Mouse (Mus musculus) stomach, embryonic 16.5 days (tissue): Measurements from ENCODE around the gene Abhd12. TPM values are rescaled to one million over a fixed set of nuclear protein-coding genes. Genes with fewer than 3 reads are reported as not detected.
"Not testable (repeated sequence)": the region's sequence is repeated elsewhere in the genome, so short reads cannot be mapped to it uniquely, and the experiment has no call there.

Experiments used
- ATAC-seq: fragments of 200-750 bp; cut with Nextera tagmentation; 2 replicates; pipeline ENCODE4 v1.8.0; 2017; ENCODE audit warnings: moderate number of reproducible peaks, moderate TSS enrichment; ENCODE audit not compliant: insufficient read depth, low FRiP score
- H3K27ac ChIP-seq: fragments of 300-500 bp; sonication (generic); 2 replicates; pipeline ENCODE4 v1.5.1; 2014; ENCODE audit warnings: low read length
- H3K27me3 ChIP-seq: fragments of 300-500 bp; sonication (generic); 2 replicates; pipeline ENCODE4 v1.6.1; 2014; ENCODE audit warnings: low read length, control low read depth, mixed read lengths; ENCODE audit not compliant: control insufficient read depth, insufficient read depth
- H3K36me3 ChIP-seq: fragments of 300-500 bp; sonication (generic); 2 replicates; pipeline ENCODE4 v1.6.1; 2014; ENCODE audit warnings: low read length; ENCODE audit not compliant: control insufficient read depth, insufficient read depth
- H3K4me1 ChIP-seq: fragments of 300-500 bp; sonication (generic); 2 replicates; pipeline ENCODE4 v1.6.1; 2014; ENCODE audit warnings: low read length, control low read depth, mixed read lengths; ENCODE audit not compliant: control insufficient read depth, insufficient read depth
- H3K4me2 ChIP-seq: fragments of 300-500 bp; sonication (generic); 2 replicates; pipeline ENCODE4 v1.6.1; 2014; ENCODE audit warnings: low read depth, low read length, mixed read lengths
- H3K4me3 ChIP-seq: fragments of 300-500 bp; sonication (generic); replicated peaks from 2 replicates; pipeline ENCODE4 v1.5.1; 2014; ENCODE audit warnings: mild to moderate bottlenecking, low read length
- H3K9ac ChIP-seq: fragments of 300-500 bp; sonication (generic); 2 replicates; pipeline ENCODE4 v1.6.1; 2014; ENCODE audit warnings: low read length
- H3K9me3 ChIP-seq: fragments of 300-500 bp; sonication (generic); replicated peaks from 2 replicates; pipeline ENCODE4 v1.6.1; 2016; ENCODE audit warnings: low read length, control low read depth; ENCODE audit not compliant: control insufficient read depth
- WGBS: fragments of 180-500 bp; shearing (Covaris S2); extraction: QIAGEN DNeasy Blood & Tissue Kit; methylation state at CpG from one replicate; pipeline ENCODE4 v1.1.7; 2014; 5-methylcytosine and 5-hydroxymethylcytosine counted together
- polyA plus RNA-seq: library from polyadenylated mRNA; unstranded; fragments of >200 nt; fragmentation: Nextera tagmentation; extraction: Ambion mirVana; gene quantifications from 2 replicates; pipeline ENCODE4 v1.2.1, GENCODE M21; 2015

Gene Abhd12
- polyA plus RNA-seq, 1 experiment from 2014 or later, result 57.8 TPM

GRCm38 (mm10) chr2:150918720-150919119 is 14.2 kb upstream of the Abhd12 start:
- Histone ChIP-seq H3K36me3 (0 out of 2 replicates have a peak, but pooled peaks cover 4% of the 10 kb centered on the region), H3K4me2 (no peak overlapping the region), H3K27ac (no peak overlapping the region), H3K4me3 (no peak overlapping the region), H3K9ac (no peak overlapping the region), H3K9me3 (no peaks in the 10 kb centered on the region), H3K27me3 (no peaks in the 10 kb centered on the region), H3K4me1 (no peaks in the 10 kb centered on the region)
- no peak for ATAC-seq
- 86% methylated on average over 3 of the region's 3 CpGs for WGBS

GRCm38 (mm10) chr2:150915786-150916185 is 11.2 kb upstream of the Abhd12 start:
- H3K9ac ChIP-seq, result no peak overlapping the region
- H3K27me3 ChIP-seq, result no peaks in the 10 kb centered on the region
- no peak overlapping the region for H3K27ac ChIP-seq
- ATAC-seq, result no peak
- H3K4me3 ChIP-seq, result no peak overlapping the region
- H3K4me2 ChIP-seq, result no peak overlapping the region
- 81% methylated on average over 5 of the region's 5 CpGs for WGBS
- 0 out of 2 replicates have a peak, but pooled peaks cover 4% of the 10 kb centered on the region for H3K4me1 ChIP-seq
- H3K36me3 ChIP-seq, result 0 out of 2 replicates have a peak, but pooled peaks cover 4% of the 10 kb centered on the region
- no peaks in the 10 kb centered on the region for H3K9me3 ChIP-seq

- 74% methylated on average over 4 of the region's 4 CpGs for WGBS
- H3K36me3 ChIP-seq, result 0 out of 2 replicates have a peak, but pooled peaks cover 4% of the 10 kb centered on the region
- 0 out of 2 replicates have a peak, but pooled peaks cover 4% of the 10 kb centered on the region for H3K4me1 ChIP-seq
- H3K4me2 ChIP-seq, result no peak overlapping the region
- H3K9me3 ChIP-seq, result no peaks in the 10 kb centered on the region
- H3K27ac ChIP-seq, result no peak overlapping the region
- no peak overlapping the region for H3K4me3 ChIP-seq
- no peak overlapping the region for H3K9ac ChIP-seq
- no peaks in the 10 kb centered on the region for H3K27me3 ChIP-seq
- no peak for ATAC-seq
These were observed 10.4 kb upstream of the Abhd12 start for GRCm38 (mm10) chr2:150914781-150915515.

GRCm38 (mm10) chr2:150910295-150910881 is 5.8 kb upstream of the Abhd12 start:
- no peaks in the 10 kb centered on the region for H3K9me3 ChIP-seq
- ATAC-seq, result no peak
- no peaks in the 10 kb centered on the region for H3K27me3 ChIP-seq
- no peak overlapping the region for H3K27ac ChIP-seq
- WGBS, result 20% methylated on average over 10 of the region's 10 CpGs
- peak overlapping the region; percentile 75 for H3K9ac ChIP-seq
- H3K36me3 ChIP-seq, result no peaks in the 10 kb centered on the region
- H3K4me2 ChIP-seq, result peak overlapping the region; percentile 67
- peak overlapping the region; percentile 88 for H3K4me3 ChIP-seq
- H3K4me1 ChIP-seq, result 0 out of 2 replicates have a peak, but pooled peaks cover 4% of the 10 kb centered on the region

- peak overlapping the region; percentile 75 for H3K9ac ChIP-seq
- H3K4me1 ChIP-seq, result 0 out of 2 replicates have a peak, but pooled peaks cover 4% of the 10 kb centered on the region
- no peaks in the 10 kb centered on the region for H3K36me3 ChIP-seq
- H3K27ac ChIP-seq, result peak overlapping the region; percentile 92
- H3K4me2 ChIP-seq, result peak overlapping the region; percentile 67
- H3K4me3 ChIP-seq, result peak overlapping the region; percentile 88
- peak; percentile 96 for ATAC-seq
- WGBS, result under 1% methylated on average over 35 of the region's 35 CpGs
- no peaks in the 10 kb centered on the region for H3K9me3 ChIP-seq
- H3K27me3 ChIP-seq, result no peaks in the 10 kb centered on the region
These were observed 5.0 kb upstream of the Abhd12 start for GRCm38 (mm10) chr2:150909429-150910039.

- ATAC-seq, result not testable (repeated sequence)
- 42% methylated on average over 6 of the region's 6 CpGs for WGBS
These were observed 4.3 kb upstream of the Abhd12 start for GRCm38 (mm10) chr2:150908881-150909280.

GRCm38 (mm10) chr2:150904936-150905450 is 452 bp upstream of the Abhd12 start, which contains the start of gene Gins1:
Gene Gins1 (plus strand): TSS chr2:150905400.
- no peak; the same call in 1 of the 2 replicates for ATAC-seq
- peak within 1 kb of the TSS; percentile 90 for H3K4me3 ChIP-seq
- H3K4me1 ChIP-seq, result peaks cover 9% of the 10 kb centered on the region

More at GRCm38 (mm10) chr2:150908881-150909280, 4.3 kb upstream of the Abhd12 start:
- not testable (repeated sequence) for H3K36me3 ChIP-seq, H3K4me1 ChIP-seq, H3K27ac ChIP-seq, H3K27me3 ChIP-seq, H3K9me3 ChIP-seq, H3K9ac ChIP-seq
- peak overlapping the region; percentile 67 for H3K4me2 ChIP-seq
- peak overlapping the region; percentile 88 for H3K4me3 ChIP-seq

GRCm38 (mm10) chr2:150902347-150902746 is 2.2 kb downstream of the Abhd12 start:
- no peaks in the 10 kb centered on the region for H3K36me3 ChIP-seq
- H3K9me3 ChIP-seq, result no peaks in the 10 kb centered on the region
- H3K4me2 ChIP-seq, result no peak overlapping the region
- no peak overlapping the region for H3K27ac ChIP-seq
- no peak for ATAC-seq
- H3K4me3 ChIP-seq, result no peak overlapping the region
- no peak overlapping the region for H3K9ac ChIP-seq
- 77% methylated on average over 8 of the region's 8 CpGs for WGBS
- peaks cover 9% of the 10 kb centered on the region for H3K4me1 ChIP-seq
- H3K27me3 ChIP-seq, result no peaks in the 10 kb centered on the region

More at GRCm38 (mm10) chr2:150904936-150905450, 452 bp upstream of the Abhd12 start, which contains the start of gene Gins1:
- Histone ChIP-seq H3K9me3 (no peaks in the 10 kb centered on the region), H3K4me2 (peak within 1 kb of the TSS; percentile 92), H3K36me3 (no peaks in the 10 kb centered on the region), H3K27ac (peak within 1 kb of the TSS; percentile 93), H3K27me3 (no peaks in the 10 kb centered on the region), H3K9ac (peak within 1 kb of the TSS; percentile 91)
- 34% methylated on average over 9 of the region's 9 CpGs for WGBS
